Mouse (Mus musculus): ENCODE measurements around the gene Tsn.

DNA sequence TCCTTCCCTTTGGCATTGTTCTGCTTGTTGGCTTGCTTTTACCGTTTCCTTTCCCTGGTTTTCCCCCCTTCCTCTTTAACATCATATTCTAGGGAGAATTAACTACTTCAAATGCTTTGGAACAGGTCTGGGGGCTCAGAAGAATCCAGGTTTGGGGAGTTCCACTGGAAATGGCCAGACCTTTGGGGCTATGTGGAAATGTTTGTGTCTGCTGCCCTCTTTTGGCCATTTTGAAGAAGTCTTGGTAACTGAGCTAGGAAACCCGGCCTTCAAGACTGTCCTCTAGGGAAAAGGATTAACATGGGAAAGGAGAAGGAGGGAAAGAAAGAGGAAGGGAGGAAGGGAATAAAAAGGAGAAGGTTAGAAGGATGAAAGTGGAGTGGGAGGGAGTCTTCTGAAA, 36.4 kb downstream of the Tsn start:
- TF ChIP-seq CTCF (IDR thresholded peaks at IDR 0.05; ENCODE audit: low read depth) (peak; percentile 53), EP300 (IDR thresholded peaks at IDR 0.05; ENCODE audit: low read depth) (no peak)
